Mouse (Mus musculus) mouse embryonic stem cell (cell line): Measurements from ENCODE around the gene Htr2b.

Experiments used
- in situ Hi-C, 2 experiments: fragments of 300-500 bp; cut with MboI; formaldehyde crosslinking; loops; 1 replicate in 1 of 2; 3 replicates in 1 of 2; pipeline ENCODE4 v1.14.3; 2019 to 2020; ENCODE audit warnings: low sequenced_read_pairs in 2 of 2, low pct_unique_long_range_greater_than_20kb in 1 of 2, mixed read lengths in 1 of 2; ENCODE audit not compliant: unreplicated experiment in 1 of 2

Htr2b gene

DNA sequence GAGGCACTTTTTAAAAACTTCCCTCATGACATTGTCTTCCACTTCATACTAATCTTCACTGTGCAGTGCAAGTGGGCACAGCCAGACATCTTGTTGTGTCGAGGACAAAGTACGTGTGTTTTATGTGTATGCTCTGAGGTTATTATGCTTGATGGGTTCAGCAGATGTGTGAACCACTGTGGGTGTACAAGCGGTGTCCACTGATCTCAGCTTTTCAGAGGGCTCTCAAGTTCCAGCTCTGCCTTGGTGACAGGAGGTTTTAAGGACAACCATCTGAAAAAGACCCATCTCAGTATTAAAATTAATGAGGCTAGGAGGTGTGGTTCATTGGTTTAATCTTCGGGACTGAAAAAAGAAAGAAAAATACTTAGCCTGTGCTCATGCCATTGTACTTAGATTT lies 7.8 kb upstream of the Htr2b start:
- in situ Hi-C loops, result no loop called here

GRCm38 (mm10) chr1:86114141-86114540 lies 2.4 kb upstream of the Htr2b start:
- in situ Hi-C loops, result no loop called here

DNA sequence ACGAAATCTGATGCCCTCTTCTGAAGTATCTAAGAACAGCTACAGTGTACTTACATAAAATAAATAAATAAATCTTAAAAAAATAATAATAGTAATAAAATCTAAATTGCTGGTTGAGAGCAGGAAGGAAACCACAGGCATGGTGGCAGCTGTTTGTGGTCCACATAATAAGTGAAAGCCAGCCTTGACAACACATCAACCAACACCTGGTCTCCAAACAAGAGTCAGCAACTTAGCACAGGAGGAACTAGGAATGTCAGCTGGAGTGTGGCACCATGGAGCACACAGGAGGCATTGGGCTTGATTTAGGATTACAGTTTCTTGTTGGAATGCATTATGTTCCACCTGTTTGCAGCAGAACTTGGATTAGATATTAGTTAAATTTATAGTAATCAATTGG lies 6.7 kb downstream of the Htr2b start:
- in situ Hi-C loops, result no loop called here

- in situ Hi-C loops, result no loop called here
Measured at GRCm38 (mm10) chr1:86094413-86094812, 17.4 kb downstream of the Htr2b start.

DNA sequence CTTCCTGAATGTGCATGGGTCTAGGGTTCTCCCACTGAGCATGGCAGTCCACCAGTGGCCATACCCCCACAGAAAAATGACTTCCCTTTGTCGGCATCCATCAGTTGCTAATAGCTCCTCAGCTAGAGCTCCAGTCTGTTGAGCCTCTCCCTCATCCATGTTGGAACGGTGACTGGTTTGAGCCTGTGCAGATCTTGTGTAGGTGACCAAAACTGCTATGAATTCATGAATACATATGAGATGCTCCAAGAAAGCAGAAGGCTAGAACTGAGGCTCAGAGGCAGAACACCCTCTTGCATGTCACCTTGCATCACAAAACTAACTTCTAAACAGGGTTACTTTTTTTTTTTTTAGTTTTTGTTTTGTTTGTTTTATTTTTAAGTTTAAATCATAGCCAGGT lies 35.2 kb downstream of the Htr2b start:
- in situ Hi-C loops, result no loop called here

DNA sequence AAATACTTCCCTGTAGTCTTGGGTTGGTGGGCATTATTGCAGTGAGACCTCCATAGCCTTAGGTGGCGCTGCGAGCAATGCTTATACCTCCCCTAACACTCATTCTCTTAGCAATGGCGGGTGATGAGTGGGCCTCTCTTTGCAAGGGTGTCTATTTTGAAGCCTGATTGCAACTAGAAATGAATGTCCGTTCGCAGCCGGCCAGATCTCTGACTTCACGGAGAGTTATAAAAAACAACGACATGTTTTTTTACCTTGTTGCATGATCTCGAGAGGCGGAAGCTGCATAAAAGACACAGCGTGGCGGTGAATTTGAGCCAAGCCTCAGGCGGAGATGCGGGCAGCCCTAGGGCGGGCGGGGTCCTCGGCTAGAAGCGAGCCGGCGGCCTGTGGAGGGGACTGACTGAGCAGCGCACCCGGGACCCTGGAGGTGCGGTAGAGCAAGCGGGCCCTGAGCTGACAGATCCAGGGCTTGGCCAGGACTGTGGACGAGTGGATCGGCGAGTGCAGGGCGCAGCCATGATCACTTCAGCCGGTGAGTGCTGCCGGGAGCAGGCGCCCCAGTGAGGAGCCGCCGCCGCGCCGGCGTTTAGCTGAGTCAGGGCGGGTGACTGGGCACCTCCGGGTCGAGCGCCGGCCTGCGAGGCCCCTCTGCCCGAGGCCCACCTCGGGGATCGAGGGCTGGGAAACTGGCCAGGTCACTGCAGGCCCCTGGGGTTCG lies 47.3 kb downstream of the Htr2b start, which contains the start of gene Psmd1:
Gene Psmd1 (plus strand): TSS at position 117 of the 721 bp plus-strand sequence.
- in situ Hi-C loops, result no loop called here

DNA sequence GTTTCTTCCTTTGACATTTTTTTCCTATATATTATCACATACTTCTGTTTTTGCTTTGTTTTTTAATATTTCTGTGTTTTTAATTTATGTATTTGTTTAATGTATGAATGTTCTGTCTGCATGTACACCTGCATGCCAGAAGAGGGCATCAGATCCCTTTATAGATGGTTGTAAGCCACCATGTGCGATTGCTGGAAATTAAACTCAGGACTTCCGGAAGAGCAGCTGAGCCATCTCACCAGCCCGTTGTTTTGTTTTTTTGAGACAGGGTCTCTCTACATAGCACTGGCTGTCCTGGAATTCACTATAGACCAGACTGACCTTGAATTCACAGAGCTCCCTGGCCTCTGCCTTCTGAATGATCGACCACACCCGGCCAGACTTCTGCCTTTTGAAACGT lies 49.2 kb downstream of the Htr2b start:
- in situ Hi-C loops, result no loop called here

GRCm38 (mm10) chr1:86058856-86059769 lies 52.7 kb downstream of the Htr2b start:
- in situ Hi-C loops, result no loop called here

GRCm38 (mm10) chr1:86056284-86056683 lies 55.5 kb downstream of the Htr2b start:
- in situ Hi-C loops, result no loop called here

DNA sequence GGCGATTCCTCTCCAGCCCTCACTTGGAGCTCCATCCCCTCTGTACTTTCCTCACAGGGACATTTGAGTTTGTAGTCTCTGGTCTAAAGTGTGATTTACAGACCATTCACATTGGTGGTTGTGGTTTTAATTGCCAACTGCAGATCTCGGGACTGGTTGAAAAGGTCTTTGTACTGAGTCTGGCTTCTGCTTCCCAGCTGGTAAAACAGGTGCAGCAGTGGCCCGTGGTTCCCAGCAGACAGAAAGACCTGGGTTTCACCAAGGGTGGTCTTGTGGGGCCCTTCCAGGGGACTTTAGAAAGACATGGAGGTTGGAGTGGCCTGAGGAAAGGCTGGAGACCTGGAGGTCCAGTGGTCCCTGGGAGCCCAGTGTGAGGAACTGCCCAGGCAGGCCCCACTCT lies 56.8 kb downstream of the Htr2b start:
- in situ Hi-C loops, result no loop called here

- in situ Hi-C loops, result no loop called here
Measured at GRCm38 (mm10) chr1:86053198-86053921, 58.4 kb downstream of the Htr2b start.
